Mouse (Mus musculus): ENCODE data around the gene Mzt1. TPM values are rescaled to one million over a fixed set of nuclear protein-coding genes. Genes with fewer than 3 reads are reported as not detected.

Gene Mzt1
- 1.8 and 2.9 TPM in 2 replicates for polyA plus RNA-seq (2012; rRNA removed; ENCODE audit: low replicate concordance)

GRCm38 (mm10) chr14:99046031-99046781, at the start of gene Mzt1, which contains the start of gene Bora:
Gene Mzt1 (minus strand): TSS chr14:99046134.
Gene Bora (plus strand): TSS chr14:99046222.

GRCm38 (mm10) chr14:98994218-98994617, 51.7 kb downstream of the Mzt1 start, which contains the start of gene Rpl36a-ps1:
Gene Rpl36a-ps1 (minus strand): TSS chr14:98994318.

Other genes starting within 250 kb of the Mzt1 start
- not detected in 2 replicates for gene Rpl36a-ps1, start 51.8 kb downstream of the Mzt1 start, polyA plus RNA-seq (2012; rRNA removed; ENCODE audit: low replicate concordance)
- gene Bora, start 88 bp upstream of the Mzt1 start, polyA plus RNA-seq (2012; rRNA removed; ENCODE audit: low replicate concordance), result 0.97 and 2.7 TPM in 2 replicates
- 0.28 and 0.55 TPM in 2 replicates for gene Pibf1, start 53.3 kb upstream of the Mzt1 start, polyA plus RNA-seq (2012; rRNA removed; ENCODE audit: low replicate concordance)
- gene Dis3, start 53.6 kb upstream of the Mzt1 start, polyA plus RNA-seq (2012; rRNA removed; ENCODE audit: low replicate concordance), result 1.9 and 2.3 TPM in 2 replicates